Mouse (Mus musculus) gastrocnemius, adult 2 months (tissue): ENCODE results near the gene Fkbp7. TPM values are rescaled to one million over a fixed set of nuclear protein-coding genes. Genes with fewer than 3 reads are reported as not detected.

Source experiments
- DNase-seq: peaks from one replicate; pipeline ENCODE4 v3.0.0; 2022
- H3K27ac ChIP-seq: fragments of 200-600 bp; 2 replicates; pipeline ENCODE4 v1.8.1; 2022; ENCODE audit warnings: mild to moderate bottlenecking
- H3K4me3 ChIP-seq: fragments of 200-600 bp; 2 replicates; pipeline ENCODE4 v1.8.1; 2022; ENCODE audit warnings: mild to moderate bottlenecking, moderate library complexity
- CTCF ChIP-seq: fragments of 200-600 bp; IDR thresholded peaks from 2 replicates; pipeline ENCODE4 v1.8.1; 2022; ENCODE audit warnings: antibody characterized with exemption, mild to moderate bottlenecking, moderate library complexity
- intact Hi-C: fragments of 180-260 bp; cut with DNase I; formaldehyde crosslinking; loops from one replicate; pipeline ENCODE4 v1.15.1; 2025
- long read RNA-seq, 2 experiments: library from polyadenylated mRNA; stranded (forward); transcript quantifications; one replicate each; pipeline ENCODE4 v2.0.0; 2021
- total RNA-seq, 2 experiments: library from RNA; stranded (reverse); gene quantifications; 2 replicates each; pipeline ENCODE4 v1.2.3; 2021

Gene Fkbp7
- 1 to 10 TPM; 5.8 to 8.5 TPM for total RNA-seq
- long read RNA-seq, experiment 1, transcript Fkbp7-201 (4 exons, 860 nt), result major isoform, 6 of 9 reads
- long read RNA-seq, experiment 1, partial matches to known transcripts, result 3 of 9 reads
- long read RNA-seq, experiment 1, other reads (novel, unspliced or antisense), result 0 of 9 reads
- long read RNA-seq, experiment 2, partial matches to known transcripts, result 1 of 1 reads
- long read RNA-seq, experiment 2, other reads (novel, unspliced or antisense), result 0 of 1 reads

- intact Hi-C loops, result no loop called here
- Histone ChIP-seq H3K27ac (peak within 1 kb of the TSS; percentile 89), H3K4me3 (peak within 1 kb of the TSS; percentile 77)
- peak; percentile 90 for DNase-seq
- TF ChIP-seq CTCF, result no peak
Observed at GRCm38 (mm10) chr2:76672966-76673392, at the start of gene Fkbp7. TSS of gene Fkbp7 (minus strand) at chr2:76673116.

GRCm38 (mm10) chr2:76719650-76720049 is 46.7 kb upstream of the Fkbp7 start:
- DNase-seq, result peak; percentile 16
- TF ChIP-seq CTCF, result no peak
- intact Hi-C loops, result no loop called here
- H3K27ac ChIP-seq, result no peak overlapping the region
- no peak overlapping the region for H3K4me3 ChIP-seq

GRCm38 (mm10) chr2:76714984-76715383 is 42.1 kb upstream of the Fkbp7 start:
- Histone ChIP-seq H3K4me3 (no peak overlapping the region), H3K27ac (no peak overlapping the region)
- peak; percentile 19 for DNase-seq
- intact Hi-C loops, result no loop called here
- peak; percentile 45 for TF ChIP-seq CTCF

GRCm38 (mm10) chr2:76708512-76708911 is 35.6 kb upstream of the Fkbp7 start:
- H3K4me3 ChIP-seq, result no peak overlapping the region
- H3K27ac ChIP-seq, result peak overlapping the region; percentile 60
- no peak for DNase-seq
- intact Hi-C loops, result no loop called here
- no peak for TF ChIP-seq CTCF

GRCm38 (mm10) chr2:76705655-76706054 is 32.7 kb upstream of the Fkbp7 start:
- no peak overlapping the region for H3K4me3 ChIP-seq
- no peak for DNase-seq
- intact Hi-C loops, result no loop called here
- TF ChIP-seq CTCF, result no peak
- no peak overlapping the region for H3K27ac ChIP-seq

GRCm38 (mm10) chr2:76702751-76703150 is 29.8 kb upstream of the Fkbp7 start:
- intact Hi-C loops, result no loop called here
- DNase-seq, result no peak
- no peak overlapping the region for H3K27ac ChIP-seq
- no peak overlapping the region for H3K4me3 ChIP-seq
- no peak for TF ChIP-seq CTCF

GRCm38 (mm10) chr2:76702188-76702587 is 29.3 kb upstream of the Fkbp7 start:
- peak; percentile 55 for DNase-seq
- H3K27ac ChIP-seq, result no peak overlapping the region
- TF ChIP-seq CTCF, result no peak
- no peak overlapping the region for H3K4me3 ChIP-seq
- intact Hi-C loops, result no loop called here

GRCm38 (mm10) chr2:76695290-76695689 is 22.4 kb upstream of the Fkbp7 start:
- TF ChIP-seq CTCF, result no peak
- DNase-seq, result no peak
- intact Hi-C loops, result no loop called here
- Histone ChIP-seq H3K27ac (no peak overlapping the region), H3K4me3 (no peak overlapping the region)

GRCm38 (mm10) chr2:76693765-76694164 is 20.8 kb upstream of the Fkbp7 start:
- no peak for TF ChIP-seq CTCF
- intact Hi-C loops, result no loop called here
- H3K27ac ChIP-seq, result no peak overlapping the region
- DNase-seq, result no peak
- no peak overlapping the region for H3K4me3 ChIP-seq

GRCm38 (mm10) chr2:76690436-76691204 is 17.7 kb upstream of the Fkbp7 start:
- intact Hi-C loops, result no loop called here
- H3K4me3 ChIP-seq, result no peak overlapping the region
- TF ChIP-seq CTCF, result no peak
- H3K27ac ChIP-seq, result peak overlapping the region; percentile 25
- DNase-seq, result peak; percentile 74

- DNase-seq, result no peak
- intact Hi-C loops, result no loop called here
- Histone ChIP-seq H3K4me3 (no peak overlapping the region), H3K27ac (no peak overlapping the region)
- no peak for TF ChIP-seq CTCF
Observed at GRCm38 (mm10) chr2:76688162-76688561, 15.2 kb upstream of the Fkbp7 start.

- no peak overlapping the region for H3K4me3 ChIP-seq
- no peak for TF ChIP-seq CTCF
- no peak overlapping the region for H3K27ac ChIP-seq
- intact Hi-C loops, result no loop called here
- no peak for DNase-seq
Observed at GRCm38 (mm10) chr2:76687608-76688007, 14.7 kb upstream of the Fkbp7 start.

GRCm38 (mm10) chr2:76686986-76687385 is 14.1 kb upstream of the Fkbp7 start:
- intact Hi-C loops, result no loop called here
- Histone ChIP-seq H3K4me3 (no peak overlapping the region), H3K27ac (peak overlapping the region; percentile 40; the same call in 1 of the 2 replicates)
- peak; percentile 40 for DNase-seq
- no peak for TF ChIP-seq CTCF
